Mouse (Mus musculus) brown adipose tissue, adult 24 weeks (tissue): ENCODE results near the gene Map2. TPM values are rescaled to one million over a fixed set of nuclear protein-coding genes. Genes with fewer than 3 reads are reported as not detected.

Experiments used
- H3K27ac ChIP-seq: fragments of 200-500 bp; replicated peaks from 2 replicates; pipeline ENCODE4 v1.5.1; 2012; ENCODE audit warnings: low read depth, mild to moderate bottlenecking, low read length
- H3K4me1 ChIP-seq: fragments of 200-500 bp; 2 replicates; pipeline ENCODE4 v1.6.1; 2012; ENCODE audit warnings: low read length, mixed read lengths; ENCODE audit not compliant: control insufficient read depth, insufficient read depth, insufficient read length
- H3K4me3 ChIP-seq: fragments of 200-500 bp; 2 replicates; pipeline ENCODE4 v1.5.1; 2012; ENCODE audit warnings: low read depth, mild to moderate bottlenecking, low read length, moderate library complexity; ENCODE audit not compliant: insufficient read depth
- polyA plus RNA-seq: library from polyadenylated mRNA; stranded (reverse); fragments of >200 nt; gene quantifications from 2 replicates; pipeline ENCODE4 v1.2.4, GENCODE M21; 2012; ENCODE audit not compliant: missing spikeins, insufficient read depth, insufficient read length

Gene Map2
- polyA plus RNA-seq, 1 experiment: 3.6 TPM

GRCm38 (mm10) chr1:66177489-66178170, 2.6 kb downstream of the Map2 start:
- Histone ChIP-seq H3K4me1 (no peaks in the 10 kb centered on the region; the same call in 1 of the 2 replicates), H3K27ac (no peak overlapping the region), H3K4me3 (no peak overlapping the region)

- H3K4me1 ChIP-seq: no peaks in the 10 kb centered on the region
- no peak overlapping the region for H3K27ac ChIP-seq
- H3K4me3 ChIP-seq: no peak overlapping the region
Measured at GRCm38 (mm10) chr1:66187016-66187681, 12.1 kb downstream of the Map2 start.

- no peaks in the 10 kb centered on the region for H3K4me1 ChIP-seq
- H3K27ac ChIP-seq: no peak overlapping the region
- no peak overlapping the region for H3K4me3 ChIP-seq
Measured at GRCm38 (mm10) chr1:66192401-66192800, 17.3 kb downstream of the Map2 start.

GRCm38 (mm10) chr1:66192891-66193290, 17.8 kb downstream of the Map2 start:
- no peak overlapping the region for H3K27ac ChIP-seq
- H3K4me3 ChIP-seq: no peak overlapping the region
- no peaks in the 10 kb centered on the region for H3K4me1 ChIP-seq

DNA sequence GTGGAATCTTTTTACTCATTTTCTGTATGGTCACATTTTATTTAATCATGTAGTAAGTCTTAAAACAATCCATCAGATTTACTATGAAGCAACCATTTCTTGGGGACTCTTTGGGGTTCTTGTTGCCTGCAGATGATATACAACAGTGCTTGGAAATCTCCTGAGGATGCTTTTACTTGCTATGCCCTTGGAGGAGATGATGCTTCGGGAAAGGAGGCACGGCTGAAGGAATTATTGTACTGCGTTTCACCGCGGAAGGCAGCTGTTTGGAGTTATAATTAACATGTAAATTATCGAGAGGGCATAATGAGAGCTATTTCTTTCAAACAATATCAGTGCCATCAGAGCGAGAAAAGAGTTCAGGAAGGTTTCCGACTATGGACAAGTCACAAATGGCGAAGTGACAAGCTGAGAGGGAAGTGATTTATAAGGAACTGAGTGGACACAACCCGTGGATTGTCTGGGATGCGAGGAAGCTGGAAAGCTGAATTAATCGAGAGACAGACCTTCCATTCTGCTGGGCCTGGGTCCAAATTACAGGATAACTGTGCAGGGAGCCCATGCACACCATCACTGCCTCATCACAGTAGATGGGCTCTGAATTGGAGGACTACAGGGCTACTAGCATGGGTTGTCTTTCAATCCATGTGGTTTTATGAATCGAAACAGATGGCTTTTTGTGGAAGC, 20.1 kb downstream of the Map2 start:
- H3K4me1 ChIP-seq: no peaks in the 10 kb centered on the region
- no peak overlapping the region for H3K27ac ChIP-seq
- H3K4me3 ChIP-seq: no peak overlapping the region

DNA sequence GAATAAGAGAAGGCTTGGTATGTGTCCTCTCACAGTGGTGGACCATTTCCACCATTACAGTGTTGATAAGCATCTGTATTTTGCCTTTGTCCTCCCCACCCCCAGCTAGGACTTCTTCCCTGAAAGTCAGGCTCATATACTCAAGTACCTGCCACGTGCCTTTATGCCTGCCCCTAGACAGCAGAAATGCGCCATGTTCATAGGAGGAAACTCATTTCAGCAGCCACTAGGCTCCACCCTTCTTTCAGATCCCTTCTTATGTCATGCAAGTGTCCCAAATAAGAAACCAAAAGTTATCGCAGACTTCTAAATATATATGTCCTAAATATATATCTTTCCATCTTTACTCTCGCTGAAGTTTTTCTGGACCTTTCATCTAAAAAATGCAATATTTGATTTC, 21.2 kb downstream of the Map2 start:
- Histone ChIP-seq H3K4me3 (no peak overlapping the region), H3K4me1 (no peaks in the 10 kb centered on the region), H3K27ac (no peak overlapping the region)

- no peaks in the 10 kb centered on the region for H3K4me1 ChIP-seq
- H3K4me3 ChIP-seq: no peak overlapping the region
- no peak overlapping the region for H3K27ac ChIP-seq
Measured at GRCm38 (mm10) chr1:66196716-66197115, 21.6 kb downstream of the Map2 start.

DNA sequence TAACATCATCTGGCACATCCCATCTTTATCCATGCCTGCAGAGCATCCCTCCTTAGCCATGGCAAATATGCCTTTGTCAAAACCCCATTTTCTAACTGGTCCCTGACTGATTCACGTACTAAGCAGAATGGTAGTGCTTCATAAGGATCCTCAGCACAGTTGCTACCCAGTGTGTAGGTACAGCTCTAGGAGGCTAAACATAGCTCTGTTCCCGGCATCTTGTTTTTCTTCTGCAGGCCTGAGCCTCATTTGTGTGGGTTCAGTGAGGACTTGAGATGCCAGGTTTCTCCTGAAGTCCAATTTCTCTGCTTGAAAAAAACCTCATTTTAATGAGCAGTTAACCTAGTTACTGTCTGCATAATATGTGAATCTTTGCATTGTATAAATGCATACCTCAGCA, 30.4 kb downstream of the Map2 start:
- Histone ChIP-seq H3K27ac (no peak overlapping the region), H3K4me1 (no peaks in the 10 kb centered on the region), H3K4me3 (no peak overlapping the region)

- no peak overlapping the region for H3K4me3 ChIP-seq
- no peaks in the 10 kb centered on the region for H3K4me1 ChIP-seq
- no peak overlapping the region for H3K27ac ChIP-seq
Measured at GRCm38 (mm10) chr1:66206904-66207303, 31.8 kb downstream of the Map2 start.

GRCm38 (mm10) chr1:66211074-66211791, 36.2 kb downstream of the Map2 start:
- Histone ChIP-seq H3K4me3 (no peak overlapping the region), H3K4me1 (no peaks in the 10 kb centered on the region), H3K27ac (no peak overlapping the region)

GRCm38 (mm10) chr1:66221497-66221896, 46.4 kb downstream of the Map2 start:
- Histone ChIP-seq H3K4me1 (no peaks in the 10 kb centered on the region), H3K4me3 (no peak overlapping the region), H3K27ac (no peak overlapping the region)

GRCm38 (mm10) chr1:66223331-66223730, 48.3 kb downstream of the Map2 start:
- Histone ChIP-seq H3K4me3 (no peak overlapping the region), H3K27ac (no peak overlapping the region)

DNA sequence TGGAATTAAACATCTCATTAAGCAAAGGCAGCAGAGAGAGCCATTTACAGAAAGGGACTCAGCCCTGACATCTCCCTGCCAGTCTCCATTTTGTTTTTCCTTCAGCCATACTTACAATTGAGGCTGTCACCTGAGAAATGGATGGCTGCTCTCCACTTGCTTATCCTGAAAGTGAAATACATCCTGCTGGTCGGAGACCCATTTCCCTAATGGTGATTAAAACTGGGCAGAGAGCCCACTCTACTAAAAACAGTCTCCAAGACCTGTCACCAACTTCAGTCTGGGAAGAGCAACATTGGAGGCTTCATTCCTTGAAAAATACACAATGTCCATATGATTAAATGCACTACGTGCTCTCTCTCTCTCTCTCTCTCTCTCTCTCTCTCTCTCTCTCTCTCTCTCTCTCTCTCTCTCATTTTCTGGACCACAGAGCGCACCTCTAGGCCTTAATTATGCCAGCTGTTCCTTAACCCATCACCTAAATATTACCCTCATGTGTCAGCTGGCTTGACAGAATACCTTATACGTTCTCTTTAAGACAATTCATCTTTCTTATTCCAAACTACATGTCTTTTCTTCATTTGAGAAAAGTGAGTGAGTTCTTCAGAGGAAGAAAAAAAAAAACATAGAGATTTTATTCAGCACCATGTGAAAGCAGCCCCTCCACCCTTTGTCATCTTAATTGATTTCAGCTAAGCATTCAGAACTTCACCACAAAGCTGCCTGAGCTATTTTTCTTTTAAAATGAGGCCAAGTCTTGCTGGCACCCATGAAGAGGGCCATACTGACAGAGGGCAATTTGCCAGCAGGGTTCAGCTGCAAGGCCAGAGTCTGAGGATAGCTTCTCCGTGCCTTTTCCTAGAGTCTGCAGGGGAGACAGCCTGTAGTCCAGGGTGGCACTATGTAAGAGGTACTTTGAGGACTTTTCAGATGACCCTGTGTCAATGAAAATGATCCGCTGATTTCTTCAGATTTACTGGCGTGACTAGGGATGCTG, 51.6 kb downstream of the Map2 start:
- Histone ChIP-seq H3K4me1 (no peaks in the 10 kb centered on the region; the same call in 1 of the 2 replicates), H3K27ac (no peak overlapping the region), H3K4me3 (no peak overlapping the region)

More at GRCm38 (mm10) chr1:66223331-66223730, 48.3 kb downstream of the Map2 start:
- H3K4me1 ChIP-seq: no peaks in the 10 kb centered on the region

- Histone ChIP-seq H3K4me1 (no peaks in the 10 kb centered on the region; the same call in 1 of the 2 replicates), H3K4me3 (no peak overlapping the region), H3K27ac (no peak overlapping the region)
Measured at GRCm38 (mm10) chr1:66228205-66228604, 53.1 kb downstream of the Map2 start.
